Mouse (Mus musculus): Measurements from ENCODE around the gene Cfap54. TPM values are rescaled to one million over a fixed set of nuclear protein-coding genes. Genes with fewer than 3 reads are reported as not detected.

The Cfap54 gene
- polyA plus RNA-seq, 1 experiment = 0.23 TPM

GRCm38 (mm10) chr10:92933616-92934015 is 147.8 kb downstream of the Cfap54 start:
- TF ChIP-seq POLR2A (IDR thresholded peaks at IDR 0.05; ENCODE audit: low read depth, low read length) (no peak), CTCF (IDR thresholded peaks at IDR 0.05; ENCODE audit: borderline replicate concordance, insufficient read depth, low read length) (no peak)
- no peak overlapping the region for H3K27ac ChIP-seq (ENCODE audit: insufficient read depth, low read length)
- no peaks in the 10 kb centered on the region for H3K4me1 ChIP-seq (ENCODE audit: control insufficient read depth, insufficient read depth, low read length)
- H3K4me3 ChIP-seq (ENCODE audit: insufficient read depth, low read length) = no peak overlapping the region

- H3K4me1 ChIP-seq (ENCODE audit: control insufficient read depth, insufficient read depth, low read length) = no peaks in the 10 kb centered on the region
- TF ChIP-seq POLR2A (IDR thresholded peaks at IDR 0.05; ENCODE audit: low read depth, low read length) (no peak), CTCF (IDR thresholded peaks at IDR 0.05; ENCODE audit: borderline replicate concordance, insufficient read depth, low read length) (no peak)
- no peak overlapping the region for H3K4me3 ChIP-seq (ENCODE audit: insufficient read depth, low read length)
- H3K27ac ChIP-seq (ENCODE audit: insufficient read depth, low read length) = no peak overlapping the region
These were observed 149.0 kb downstream of the Cfap54 start for GRCm38 (mm10) chr10:92932464-92932863.

GRCm38 (mm10) chr10:92930036-92930435 is 151.4 kb downstream of the Cfap54 start:
- Histone ChIP-seq H3K27ac (ENCODE audit: insufficient read depth, low read length) (no peak overlapping the region), H3K4me1 (ENCODE audit: control insufficient read depth, insufficient read depth, low read length) (no peaks in the 10 kb centered on the region), H3K4me3 (ENCODE audit: insufficient read depth, low read length) (no peak overlapping the region)
- no peak for TF ChIP-seq CTCF (IDR thresholded peaks at IDR 0.05; ENCODE audit: borderline replicate concordance, insufficient read depth, low read length)
- TF ChIP-seq POLR2A (IDR thresholded peaks at IDR 0.05; ENCODE audit: low read depth, low read length) = no peak

GRCm38 (mm10) chr10:92928256-92928655 is 153.2 kb downstream of the Cfap54 start:
- H3K4me1 ChIP-seq (ENCODE audit: control insufficient read depth, insufficient read depth, low read length) = no peaks in the 10 kb centered on the region
- H3K27ac ChIP-seq (ENCODE audit: insufficient read depth, low read length) = no peak overlapping the region
- no peak overlapping the region for H3K4me3 ChIP-seq (ENCODE audit: insufficient read depth, low read length)
- TF ChIP-seq POLR2A (IDR thresholded peaks at IDR 0.05; ENCODE audit: low read depth, low read length) (no peak), CTCF (IDR thresholded peaks at IDR 0.05; ENCODE audit: borderline replicate concordance, insufficient read depth, low read length) (no peak)

DNA sequence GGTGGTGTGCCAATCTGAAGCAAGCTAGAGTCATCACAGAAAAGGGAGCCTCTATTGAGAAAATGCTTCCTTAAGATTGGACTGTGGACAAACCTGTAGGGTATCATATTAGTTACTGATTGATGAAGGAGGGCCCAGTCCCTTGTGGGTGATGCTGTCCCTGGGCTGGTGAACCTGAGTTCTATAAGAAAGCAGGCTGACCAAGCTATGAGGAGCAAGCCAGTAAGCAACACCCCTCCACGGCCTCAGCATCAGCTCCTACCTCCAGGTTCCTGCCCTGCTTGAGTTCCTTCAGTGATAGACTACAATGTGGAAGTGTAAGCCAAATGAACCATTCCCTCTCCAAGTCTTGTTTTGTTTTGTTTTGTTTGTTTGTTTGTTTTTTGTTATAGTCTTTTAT is 162.9 kb downstream of the Cfap54 start:
- TF ChIP-seq POLR2A (IDR thresholded peaks at IDR 0.05; ENCODE audit: low read depth, low read length) (no peak), CTCF (IDR thresholded peaks at IDR 0.05; ENCODE audit: borderline replicate concordance, insufficient read depth, low read length) (no peak)
- Histone ChIP-seq H3K27ac (ENCODE audit: insufficient read depth, low read length) (no peak overlapping the region), H3K4me1 (ENCODE audit: control insufficient read depth, insufficient read depth, low read length) (no peaks in the 10 kb centered on the region), H3K4me3 (ENCODE audit: insufficient read depth, low read length) (no peak overlapping the region)

- TF ChIP-seq POLR2A (IDR thresholded peaks at IDR 0.05; ENCODE audit: low read depth, low read length) (no peak), CTCF (IDR thresholded peaks at IDR 0.05; ENCODE audit: borderline replicate concordance, insufficient read depth, low read length) (no peak)
- Histone ChIP-seq H3K4me1 (ENCODE audit: control insufficient read depth, insufficient read depth, low read length) (no peaks in the 10 kb centered on the region), H3K4me3 (ENCODE audit: insufficient read depth, low read length) (no peak overlapping the region), H3K27ac (ENCODE audit: insufficient read depth, low read length) (no peak overlapping the region)
These were observed 174.2 kb downstream of the Cfap54 start for GRCm38 (mm10) chr10:92907246-92907645.

GRCm38 (mm10) chr10:92888466-92888865 is 193.0 kb downstream of the Cfap54 start:
- no peak overlapping the region for H3K4me3 ChIP-seq (ENCODE audit: insufficient read depth, low read length)
- TF ChIP-seq POLR2A (IDR thresholded peaks at IDR 0.05; ENCODE audit: low read depth, low read length) (no peak), CTCF (IDR thresholded peaks at IDR 0.05; ENCODE audit: borderline replicate concordance, insufficient read depth, low read length) (no peak)
- no peak overlapping the region for H3K27ac ChIP-seq (ENCODE audit: insufficient read depth, low read length)
- no peaks in the 10 kb centered on the region for H3K4me1 ChIP-seq (ENCODE audit: control insufficient read depth, insufficient read depth, low read length)

- TF ChIP-seq CTCF (IDR thresholded peaks at IDR 0.05; ENCODE audit: borderline replicate concordance, insufficient read depth, low read length) = no peak
- TF ChIP-seq POLR2A (IDR thresholded peaks at IDR 0.05; ENCODE audit: low read depth, low read length) = no peak
- no peak overlapping the region for H3K27ac ChIP-seq (ENCODE audit: insufficient read depth, low read length)
- no peaks in the 10 kb centered on the region for H3K4me1 ChIP-seq (ENCODE audit: control insufficient read depth, insufficient read depth, low read length)
- no peak overlapping the region for H3K4me3 ChIP-seq (ENCODE audit: insufficient read depth, low read length)
These were observed 203.4 kb downstream of the Cfap54 start for GRCm38 (mm10) chr10:92878000-92878399.

DNA sequence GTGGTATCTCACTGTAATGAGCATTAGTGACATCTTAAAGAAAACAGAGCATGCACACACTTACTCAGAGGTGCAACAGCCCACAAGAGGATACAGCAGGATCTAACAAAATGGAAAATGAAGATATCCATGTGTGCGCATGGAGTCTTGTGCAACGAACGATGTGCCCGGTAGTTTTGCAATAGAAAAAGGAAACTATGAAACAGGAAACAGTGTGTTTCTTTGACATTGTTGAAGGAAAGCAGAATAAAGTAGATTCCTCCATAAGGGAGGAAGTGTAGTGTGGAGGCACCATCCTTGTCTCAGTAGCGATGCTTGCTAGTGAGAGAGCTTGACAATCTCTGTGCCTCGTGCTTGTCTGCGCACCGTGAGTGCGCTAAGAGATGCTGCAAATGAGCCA is 240.4 kb downstream of the Cfap54 start:
- TF ChIP-seq POLR2A (IDR thresholded peaks at IDR 0.05; ENCODE audit: low read depth, low read length) (no peak), CTCF (IDR thresholded peaks at IDR 0.05; ENCODE audit: borderline replicate concordance, insufficient read depth, low read length) (no peak)

GRCm38 (mm10) chr10:92837572-92837971 is 243.8 kb downstream of the Cfap54 start:
- H3K4me3 ChIP-seq (ENCODE audit: insufficient read depth, low read length) = no peak overlapping the region
- TF ChIP-seq CTCF (IDR thresholded peaks at IDR 0.05; ENCODE audit: borderline replicate concordance, insufficient read depth, low read length) (no peak), POLR2A (IDR thresholded peaks at IDR 0.05; ENCODE audit: low read depth, low read length) (no peak)
- no peak overlapping the region for H3K27ac ChIP-seq (ENCODE audit: insufficient read depth, low read length)

More for the DNA sequence above, 240.4 kb downstream of the Cfap54 start:
- no peak overlapping the region for H3K27ac ChIP-seq (ENCODE audit: insufficient read depth, low read length)
- no peak overlapping the region for H3K4me3 ChIP-seq (ENCODE audit: insufficient read depth, low read length)
- H3K4me1 ChIP-seq (ENCODE audit: control insufficient read depth, insufficient read depth, low read length) = no peaks in the 10 kb centered on the region

GRCm38 (mm10) chr10:92837045-92837444 is 244.4 kb downstream of the Cfap54 start:
- H3K27ac ChIP-seq (ENCODE audit: insufficient read depth, low read length) = no peak overlapping the region
- TF ChIP-seq CTCF (IDR thresholded peaks at IDR 0.05; ENCODE audit: borderline replicate concordance, insufficient read depth, low read length) (no peak), POLR2A (IDR thresholded peaks at IDR 0.05; ENCODE audit: low read depth, low read length) (no peak)
- no peaks in the 10 kb centered on the region for H3K4me1 ChIP-seq (ENCODE audit: control insufficient read depth, insufficient read depth, low read length)
- no peak overlapping the region for H3K4me3 ChIP-seq (ENCODE audit: insufficient read depth, low read length)

More at GRCm38 (mm10) chr10:92837572-92837971, 243.8 kb downstream of the Cfap54 start:
- H3K4me1 ChIP-seq (ENCODE audit: control insufficient read depth, insufficient read depth, low read length) = no peaks in the 10 kb centered on the region
